Mouse (Mus musculus) testis, adult 2 months (tissue): ENCODE data around the gene Zic3. TPM values are rescaled to one million over a fixed set of nuclear protein-coding genes. Genes with fewer than 3 reads are reported as not detected.
A peak's percentile ranks its signal among the peaks of the same experiment; 100 is the strongest.

ENCODE experiments used
- H3K27ac ChIP-seq: fragments of 200-500 bp; 2 replicates; pipeline ENCODE4 v1.5.1; 2012; ENCODE audit warnings: low read depth, low read length; ENCODE audit not compliant: control insufficient read depth, insufficient read depth
- H3K27me3 ChIP-seq: fragments of 200-500 bp; 2 replicates; pipeline ENCODE4 v1.6.1; 2012; ENCODE audit warnings: mild to moderate bottlenecking, low read length, moderate library complexity; ENCODE audit not compliant: control insufficient read depth, insufficient read depth
- H3K36me3 ChIP-seq: fragments of 200-500 bp; 2 replicates; pipeline ENCODE4 v1.6.1; 2012; ENCODE audit warnings: mild to moderate bottlenecking, low read length; ENCODE audit not compliant: control insufficient read depth, insufficient read depth
- H3K4me1 ChIP-seq: fragments of 200-500 bp; 2 replicates; pipeline ENCODE4 v1.6.1; 2012; ENCODE audit warnings: low read length; ENCODE audit not compliant: control insufficient read depth, insufficient read depth
- H3K4me3 ChIP-seq: fragments of 200-500 bp; 2 replicates; pipeline ENCODE4 v1.5.1; 2012; ENCODE audit warnings: low read depth, mild to moderate bottlenecking, low read length, moderate library complexity, mixed read lengths; ENCODE audit not compliant: control insufficient read depth
- CTCF ChIP-seq: fragments of 200-500 bp; IDR thresholded peaks from 2 replicates; pipeline ENCODE4 v1.5.1; 2012; ENCODE audit warnings: low read depth, mild to moderate bottlenecking, inconsistent platforms, low read length, moderate library complexity; ENCODE audit not compliant: control insufficient read depth, insufficient read depth, insufficient replicate concordance
- POLR2A ChIP-seq: fragments of 200-500 bp; IDR thresholded peaks from 2 replicates; pipeline ENCODE4 v1.6.1; 2012; ENCODE audit warnings: low read depth, mild to moderate bottlenecking, inconsistent platforms, low read length, moderate library complexity; ENCODE audit not compliant: control insufficient read depth
- polyA plus RNA-seq: library from polyadenylated mRNA; depleted of rRNA; stranded (reverse); fragments of >200 nt; gene quantifications from 2 replicates; pipeline ENCODE4 v1.2.3, GENCODE M21; 2012; rRNA removed

The Zic3 gene
- 2.5 and 3.0 TPM in 2 replicates for polyA plus RNA-seq

GRCm38 (mm10) chrX:58022400-58022799 lies at the start of gene Zic3:
Gene Zic3, plus strand, starts transcription at chrX:58022700.
- no peak for TF ChIP-seq CTCF
- no peak for TF ChIP-seq POLR2A
- H3K27me3 ChIP-seq = no peaks in the 10 kb centered on the region
- no peaks in the 10 kb centered on the region for H3K36me3 ChIP-seq
- no peak within 1 kb of the TSS for H3K4me3 ChIP-seq
- H3K27ac ChIP-seq = peak within 1 kb of the TSS; percentile 65; the same call in 1 of the 2 replicates
- H3K4me1 ChIP-seq = peaks cover 4% of the 10 kb centered on the region

DNA sequence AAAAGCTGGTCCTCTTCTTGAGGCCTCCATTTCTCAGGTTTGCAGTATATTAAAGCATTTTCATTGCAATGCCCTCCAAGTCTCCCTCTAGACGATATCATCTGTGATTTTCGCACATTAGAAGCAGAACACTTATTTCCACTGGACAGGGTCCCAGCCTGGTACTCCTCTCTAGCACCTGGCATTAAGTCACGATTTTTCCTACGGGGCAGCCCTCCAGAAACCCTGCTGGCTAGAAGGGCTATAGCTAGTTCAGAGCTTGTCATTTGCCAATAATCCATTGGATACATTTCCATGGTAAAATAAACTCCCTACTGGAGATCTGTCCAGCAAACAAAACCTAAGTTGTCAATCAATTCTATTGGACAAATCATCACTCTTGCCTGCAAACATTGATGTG lies 40.1 kb upstream of the Zic3 start:
- Histone ChIP-seq H3K27me3 (no peaks in the 10 kb centered on the region), H3K4me1 (no peaks in the 10 kb centered on the region), H3K36me3 (no peaks in the 10 kb centered on the region), H3K4me3 (no peak overlapping the region), H3K27ac (no peak overlapping the region)
- TF ChIP-seq CTCF (no peak), POLR2A (no peak)

DNA sequence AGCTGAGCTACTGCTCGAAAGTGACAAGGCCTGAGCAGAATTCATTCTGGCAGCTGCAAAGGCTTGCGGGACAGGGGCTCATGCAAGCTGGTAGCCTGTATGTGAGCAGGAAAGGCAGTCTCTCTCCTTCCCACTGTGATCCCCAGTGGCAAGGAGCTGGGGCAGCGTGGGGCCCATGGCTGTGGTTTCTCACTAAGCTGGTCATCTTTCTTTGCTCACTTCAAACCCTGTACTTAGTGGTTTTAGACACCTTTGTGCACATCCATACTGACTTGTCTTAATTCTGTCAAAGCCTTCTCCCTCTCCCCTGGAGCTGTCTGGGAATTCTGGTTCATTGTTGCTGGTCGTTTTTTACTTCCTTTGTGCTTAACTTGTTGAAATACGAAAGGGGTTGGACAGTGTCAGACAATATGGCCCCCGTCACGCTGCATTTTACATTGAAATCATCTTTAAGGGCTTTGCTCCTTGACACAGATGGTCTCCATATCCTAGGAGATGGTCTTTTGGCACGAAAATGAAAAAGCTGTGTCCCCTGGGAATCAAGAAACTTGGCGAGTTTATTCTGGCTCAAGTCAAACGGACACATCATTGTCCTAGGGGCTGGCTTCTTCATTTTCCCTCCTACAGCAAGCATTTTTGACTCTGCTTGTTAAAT lies 34.9 kb upstream of the Zic3 start:
- Histone ChIP-seq H3K27ac (no peak overlapping the region), H3K4me1 (no peaks in the 10 kb centered on the region), H3K36me3 (no peaks in the 10 kb centered on the region), H3K27me3 (no peaks in the 10 kb centered on the region), H3K4me3 (no peak overlapping the region)
- TF ChIP-seq POLR2A (no peak), CTCF (no peak)

GRCm38 (mm10) chrX:58013391-58013790 lies 9.1 kb upstream of the Zic3 start:
- Histone ChIP-seq H3K4me1 (peaks cover 4% of the 10 kb centered on the region; the same call in 1 of the 2 replicates), H3K36me3 (no peaks in the 10 kb centered on the region), H3K27ac (no peak overlapping the region), H3K4me3 (no peak overlapping the region), H3K27me3 (no peaks in the 10 kb centered on the region)
- TF ChIP-seq POLR2A (no peak), CTCF (no peak)

DNA sequence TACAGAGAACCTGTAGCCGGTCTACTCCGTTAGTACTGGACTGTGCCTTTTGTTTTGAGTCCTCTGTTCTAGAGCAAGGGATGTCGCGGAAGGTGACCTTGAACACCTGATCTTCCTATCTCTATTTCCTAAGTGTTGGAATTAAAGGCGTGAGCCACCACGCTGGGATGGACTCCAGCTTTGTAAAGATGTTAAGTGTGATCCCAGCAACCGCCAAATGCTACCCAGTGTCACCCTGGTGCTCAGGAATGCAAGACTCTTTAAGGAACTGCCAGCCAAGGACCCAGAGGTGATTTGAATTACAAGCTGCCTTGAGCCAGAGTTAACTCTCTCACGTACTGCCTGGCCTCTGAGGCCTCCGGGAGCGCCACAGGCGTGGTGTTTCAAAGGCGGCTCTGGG lies 8.4 kb upstream of the Zic3 start:
- Histone ChIP-seq H3K27me3 (no peaks in the 10 kb centered on the region), H3K27ac (no peak overlapping the region), H3K4me1 (peaks cover 4% of the 10 kb centered on the region), H3K4me3 (no peak overlapping the region), H3K36me3 (no peaks in the 10 kb centered on the region)
- TF ChIP-seq POLR2A (no peak), CTCF (no peak)

GRCm38 (mm10) chrX:58014761-58015160 lies 7.7 kb upstream of the Zic3 start:
- no peak overlapping the region for H3K4me3 ChIP-seq
- H3K36me3 ChIP-seq = no peaks in the 10 kb centered on the region
- no peak overlapping the region for H3K27ac ChIP-seq
- peaks cover 8% of the 10 kb centered on the region for H3K4me1 ChIP-seq
- H3K27me3 ChIP-seq = no peaks in the 10 kb centered on the region
- no peak for TF ChIP-seq CTCF
- TF ChIP-seq POLR2A = no peak

GRCm38 (mm10) chrX:58015336-58015945 lies 7.1 kb upstream of the Zic3 start:
- Histone ChIP-seq H3K4me1 (peaks cover 8% of the 10 kb centered on the region), H3K4me3 (peak overlapping the region; percentile 27), H3K27me3 (no peaks in the 10 kb centered on the region), H3K27ac (no peak overlapping the region), H3K36me3 (no peaks in the 10 kb centered on the region)
- TF ChIP-seq POLR2A = no peak
- TF ChIP-seq CTCF = no peak
